Mouse (Mus musculus) midbrain, embryonic 13.5 days (tissue): Measurements from ENCODE around the gene Cebpe. TPM values are rescaled to one million over a fixed set of nuclear protein-coding genes. Genes with fewer than 3 reads are reported as not detected.

Experiments used
- ATAC-seq: fragments of 200-750 bp; cut with Nextera tagmentation; 2 replicates; pipeline ENCODE4 v1.8.0; 2017; ENCODE audit warnings: mild to moderate bottlenecking, moderate TSS enrichment, moderate library complexity
- H3K27ac ChIP-seq: fragments of 300-500 bp; sonication (generic); 2 replicates; pipeline ENCODE4 v1.5.1; 2015; ENCODE audit warnings: inconsistent platforms, mild to moderate bottlenecking, moderate library complexity
- H3K27me3 ChIP-seq: fragments of 300-500 bp; sonication (generic); 2 replicates; pipeline ENCODE4 v1.6.1; 2015; ENCODE audit warnings: mild to moderate bottlenecking, inconsistent platforms
- H3K36me3 ChIP-seq: fragments of 300-500 bp; sonication (generic); 2 replicates; pipeline ENCODE4 v1.6.1; 2015; ENCODE audit warnings: mild to moderate bottlenecking, inconsistent platforms
- H3K4me1 ChIP-seq: fragments of 300-500 bp; sonication (generic); replicated peaks from 2 replicates; pipeline ENCODE4 v1.6.1; 2015; ENCODE audit warnings: inconsistent platforms
- H3K4me2 ChIP-seq: fragments of 300-500 bp; sonication (generic); replicated peaks from 2 replicates; pipeline ENCODE4 v1.6.1; 2015; ENCODE audit warnings: moderate library complexity, mild to moderate bottlenecking, inconsistent platforms
- H3K4me3 ChIP-seq: fragments of 300-500 bp; sonication (generic); replicated peaks from 2 replicates; pipeline ENCODE4 v1.5.1; 2015; ENCODE audit warnings: mild to moderate bottlenecking, inconsistent platforms
- H3K9ac ChIP-seq: fragments of 300-500 bp; sonication (generic); replicated peaks from 2 replicates; pipeline ENCODE4 v1.6.1; 2015; ENCODE audit warnings: mild to moderate bottlenecking, inconsistent platforms
- H3K9me3 ChIP-seq: fragments of 300-500 bp; sonication (generic); 2 replicates; pipeline ENCODE4 v1.6.1; 2016; ENCODE audit warnings: mild to moderate bottlenecking, inconsistent platforms
- WGBS: fragments of 180-500 bp; shearing (Covaris S2); methylation state at CpG from one replicate; pipeline ENCODE4 v1.1.7; 2015; 5-methylcytosine and 5-hydroxymethylcytosine counted together
- polyA plus RNA-seq: library from polyadenylated mRNA; unstranded; fragments of >200 nt; fragmentation: Nextera tagmentation; extraction: Ambion mirVana; gene quantifications from 2 replicates; pipeline ENCODE4 v1.2.1, GENCODE M21; 2015

Gene Cebpe
- not detected in 2 replicates for polyA plus RNA-seq

DNA sequence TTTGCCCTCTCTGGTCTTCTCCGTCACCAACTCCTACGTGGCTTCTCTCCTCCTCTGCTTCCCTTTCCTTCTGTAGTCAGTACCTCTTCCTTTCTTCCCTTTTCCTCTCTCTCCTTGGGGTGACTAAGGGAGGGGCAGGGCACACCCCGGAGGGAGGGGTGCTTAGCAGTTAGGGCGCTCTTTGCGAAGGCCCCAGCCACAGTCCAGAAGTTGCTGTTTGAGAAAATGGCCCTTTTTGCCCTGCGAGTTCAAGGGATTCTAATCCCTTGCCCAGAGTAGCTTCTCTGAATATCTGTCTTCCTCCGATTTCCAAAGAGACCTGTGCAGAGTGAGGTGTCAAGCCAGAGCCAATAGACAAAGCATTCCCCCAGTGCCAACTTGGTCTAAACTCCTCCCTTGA lies at the start of gene Cebpe:
Gene Cebpe, minus strand, starts transcription at position 101 of the 400 bp plus-strand sequence.
- ATAC-seq = no peak
- Histone ChIP-seq H3K4me1 (peaks cover 8% of the 10 kb centered on the region), H3K27me3 (0 out of 2 replicates have a peak, but pooled peaks cover 4% of the 10 kb centered on the region), H3K9me3 (no peaks in the 10 kb centered on the region), H3K9ac (0 out of 2 replicates have a peak within 1 kb of the TSS, but pooled peaks have one; percentile 19), H3K36me3 (no peaks in the 10 kb centered on the region), H3K4me3 (no peak within 1 kb of the TSS), H3K27ac (no peak within 1 kb of the TSS), H3K4me2 (no peak within 1 kb of the TSS)
- 83% methylated on average over 7 of the region's 7 CpGs for WGBS

DNA sequence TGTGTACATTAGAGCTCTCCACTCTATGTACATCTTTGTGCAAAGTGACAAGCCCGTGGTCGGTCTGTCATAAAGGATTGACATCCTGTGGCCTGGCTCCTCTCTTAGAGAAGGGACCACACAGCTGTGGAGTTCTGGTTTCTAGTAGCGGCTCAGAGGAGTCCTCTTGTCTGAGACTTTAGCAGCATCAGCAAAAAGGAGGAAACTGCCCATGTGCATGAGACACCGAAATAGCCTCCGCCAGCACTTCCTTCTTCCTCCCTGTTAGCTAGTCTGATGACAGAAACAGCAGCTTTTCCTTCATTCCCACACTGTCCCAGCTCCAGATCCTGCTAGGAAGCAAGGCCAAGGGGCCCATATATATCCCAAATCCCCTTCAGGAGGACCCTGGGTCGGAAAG lies 44.4 kb upstream of the Cebpe start:
- Histone ChIP-seq H3K27me3 (no peaks in the 10 kb centered on the region), H3K4me2 (no peak overlapping the region), H3K4me1 (peaks cover 21% of the 10 kb centered on the region), H3K9ac (no peak overlapping the region), H3K4me3 (no peak overlapping the region), H3K9me3 (no peaks in the 10 kb centered on the region), H3K36me3 (0 out of 2 replicates have a peak, but pooled peaks cover 3% of the 10 kb centered on the region), H3K27ac (no peak overlapping the region)
- WGBS = 86% methylated on average over 6 of the region's 6 CpGs
- no peak for ATAC-seq

DNA sequence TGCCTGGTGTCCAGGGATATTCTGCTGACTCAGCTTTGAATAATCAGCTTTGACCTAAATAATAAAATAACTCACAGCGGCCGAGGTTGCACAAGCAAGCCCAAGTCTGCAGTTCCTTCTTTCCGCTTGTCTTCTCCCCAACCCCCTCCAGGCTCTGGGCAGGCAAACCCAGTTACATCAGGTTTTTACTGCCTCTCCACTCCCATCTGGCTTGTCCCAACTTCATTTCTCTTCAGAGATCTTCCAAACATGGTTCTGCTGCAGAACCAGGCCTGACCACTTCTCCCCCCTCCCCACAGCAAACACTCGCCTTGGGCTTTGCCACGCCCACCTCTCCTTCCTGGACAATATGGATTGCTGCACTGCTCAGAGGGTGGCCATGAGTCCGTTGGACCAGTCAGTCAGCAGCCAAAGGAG lies 42.6 kb upstream of the Cebpe start:
- Histone ChIP-seq H3K27me3 (no peaks in the 10 kb centered on the region), H3K36me3 (0 out of 2 replicates have a peak, but pooled peaks cover 3% of the 10 kb centered on the region), H3K9me3 (no peaks in the 10 kb centered on the region), H3K4me3 (no peak overlapping the region), H3K4me1 (peaks cover 21% of the 10 kb centered on the region), H3K27ac (no peak overlapping the region), H3K9ac (no peak overlapping the region), H3K4me2 (0 out of 2 replicates have a peak overlapping the region, but pooled peaks have one; percentile 9)
- ATAC-seq = peak; percentile 58
- 27% methylated on average over 6 of the region's 6 CpGs for WGBS

DNA sequence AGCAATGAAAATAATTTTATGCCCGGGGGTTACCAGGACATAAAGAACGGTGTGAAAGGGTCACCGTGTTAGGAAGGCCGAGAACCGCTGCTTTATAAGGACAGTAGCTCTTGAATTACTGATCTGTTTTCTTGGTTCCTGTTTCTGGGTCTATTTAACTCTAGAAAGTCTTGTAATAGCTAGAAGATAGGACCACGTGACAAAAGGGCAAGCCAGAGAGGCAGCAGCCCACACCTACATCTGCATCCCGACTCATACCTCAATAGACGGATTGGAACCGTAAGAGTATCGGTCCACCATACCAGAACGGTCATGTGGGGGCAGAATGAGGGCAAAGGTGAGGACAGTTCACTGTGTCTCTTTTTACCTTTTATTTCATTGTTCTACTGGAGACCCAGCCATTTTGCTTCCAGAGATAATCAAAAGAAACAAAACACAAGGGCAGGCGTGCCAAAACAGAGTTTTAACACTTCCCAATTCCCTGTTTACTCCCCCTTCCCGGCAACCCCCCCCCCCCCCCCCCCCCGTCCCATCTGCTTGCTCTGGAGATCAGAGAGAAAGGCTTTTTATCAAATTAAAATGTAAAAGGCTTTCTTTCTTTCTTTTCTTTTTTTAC lies 42.1 kb upstream of the Cebpe start:
- Histone ChIP-seq H3K36me3 (0 out of 2 replicates have a peak, but pooled peaks cover 3% of the 10 kb centered on the region), H3K4me3 (no peak overlapping the region), H3K9me3 (no peaks in the 10 kb centered on the region), H3K4me1 (peaks cover 21% of the 10 kb centered on the region), H3K27me3 (no peaks in the 10 kb centered on the region), H3K4me2 (no peak overlapping the region), H3K9ac (no peak overlapping the region), H3K27ac (0 out of 2 replicates have a peak overlapping the region, but pooled peaks have one; percentile 9)
- ATAC-seq = no peak
- WGBS = 64% methylated on average over 14 of the region's 14 CpGs

DNA sequence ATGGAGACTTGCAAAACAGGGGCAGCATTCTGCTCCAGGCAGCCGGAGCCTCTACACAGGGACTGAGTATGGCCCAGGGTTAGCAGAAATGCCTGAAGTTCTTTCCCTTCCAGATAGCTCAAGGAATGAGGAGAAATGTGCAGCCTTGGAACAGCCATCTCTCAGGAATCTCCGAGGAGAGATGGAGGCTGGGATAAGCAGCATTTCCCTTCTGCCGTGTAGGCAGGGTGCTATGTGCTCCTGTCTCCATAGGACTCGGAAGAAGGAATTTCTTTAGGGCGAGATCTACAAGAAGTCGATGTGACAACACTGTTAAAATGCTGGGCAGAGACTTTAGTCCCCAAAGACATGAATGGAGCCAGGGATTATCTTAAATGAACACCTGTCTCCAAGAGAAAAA lies 41.0 kb upstream of the Cebpe start:
- H3K36me3 ChIP-seq = 0 out of 2 replicates have a peak, but pooled peaks cover 3% of the 10 kb centered on the region
- ATAC-seq = no peak
- no peaks in the 10 kb centered on the region for H3K27me3 ChIP-seq
- H3K4me1 ChIP-seq = peaks cover 21% of the 10 kb centered on the region
- no peak overlapping the region for H3K9ac ChIP-seq
- H3K4me3 ChIP-seq = no peak overlapping the region
- no peak overlapping the region for H3K4me2 ChIP-seq
- H3K9me3 ChIP-seq = no peaks in the 10 kb centered on the region
- 81% methylated on average over 6 of the region's 6 CpGs for WGBS
- H3K27ac ChIP-seq = no peak overlapping the region

DNA sequence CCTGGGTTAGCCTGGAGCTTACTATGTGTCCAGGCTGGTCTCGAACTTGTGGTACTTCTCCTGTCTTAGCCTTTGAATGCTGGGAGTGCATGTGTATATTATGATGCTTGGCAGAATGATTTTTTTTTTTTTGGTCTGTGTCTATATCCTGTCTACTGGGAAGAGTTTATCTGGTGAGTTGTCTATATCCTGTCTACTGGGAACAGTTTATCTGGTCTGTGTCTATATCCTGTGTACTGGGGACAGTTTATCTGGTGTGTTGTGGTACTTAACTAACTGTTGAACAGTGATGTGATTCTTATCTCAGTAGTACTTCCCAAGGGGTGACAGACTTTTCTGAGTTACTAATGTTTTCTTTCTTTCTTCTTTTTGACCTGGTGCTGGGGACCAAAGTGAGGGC lies 39.8 kb upstream of the Cebpe start:
- no peak overlapping the region for H3K27ac ChIP-seq
- H3K9ac ChIP-seq = no peak overlapping the region
- WGBS = 81% methylated on average over 1 of the region's 1 CpGs
- H3K9me3 ChIP-seq = no peaks in the 10 kb centered on the region
- no peak for ATAC-seq
- no peak overlapping the region for H3K4me3 ChIP-seq
- H3K27me3 ChIP-seq = no peaks in the 10 kb centered on the region
- no peak overlapping the region for H3K4me2 ChIP-seq
- H3K4me1 ChIP-seq = peaks cover 21% of the 10 kb centered on the region
- H3K36me3 ChIP-seq = 0 out of 2 replicates have a peak, but pooled peaks cover 3% of the 10 kb centered on the region

DNA sequence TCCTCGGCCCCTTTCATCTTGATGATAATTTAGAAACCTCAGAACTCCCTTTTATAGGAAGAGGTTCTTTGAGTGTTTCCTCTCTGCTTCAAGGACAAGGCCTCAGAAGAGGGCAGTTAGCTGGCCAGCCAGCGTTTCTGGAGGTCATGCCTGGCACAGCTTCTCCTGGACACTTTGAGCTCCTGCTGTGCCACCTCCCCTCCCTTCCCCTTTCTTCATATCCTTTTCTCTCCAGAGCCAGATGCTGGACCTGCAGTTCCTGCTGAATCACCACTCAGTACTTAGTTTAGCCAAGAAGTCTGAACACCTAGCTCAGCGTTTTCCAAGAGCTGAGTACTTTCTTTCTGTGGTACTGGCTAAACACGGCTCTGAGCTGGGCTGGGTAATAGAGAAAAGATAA lies 37.3 kb upstream of the Cebpe start:
- H3K9me3 ChIP-seq = no peaks in the 10 kb centered on the region
- H3K27ac ChIP-seq = no peak overlapping the region
- 74% methylated on average over 4 of the region's 4 CpGs for WGBS
- no peak overlapping the region for H3K4me2 ChIP-seq
- peaks cover 13% of the 10 kb centered on the region for H3K4me1 ChIP-seq
- H3K36me3 ChIP-seq = no peaks in the 10 kb centered on the region
- no peaks in the 10 kb centered on the region for H3K27me3 ChIP-seq
- ATAC-seq = no peak
- no peak overlapping the region for H3K9ac ChIP-seq
- no peak overlapping the region for H3K4me3 ChIP-seq

DNA sequence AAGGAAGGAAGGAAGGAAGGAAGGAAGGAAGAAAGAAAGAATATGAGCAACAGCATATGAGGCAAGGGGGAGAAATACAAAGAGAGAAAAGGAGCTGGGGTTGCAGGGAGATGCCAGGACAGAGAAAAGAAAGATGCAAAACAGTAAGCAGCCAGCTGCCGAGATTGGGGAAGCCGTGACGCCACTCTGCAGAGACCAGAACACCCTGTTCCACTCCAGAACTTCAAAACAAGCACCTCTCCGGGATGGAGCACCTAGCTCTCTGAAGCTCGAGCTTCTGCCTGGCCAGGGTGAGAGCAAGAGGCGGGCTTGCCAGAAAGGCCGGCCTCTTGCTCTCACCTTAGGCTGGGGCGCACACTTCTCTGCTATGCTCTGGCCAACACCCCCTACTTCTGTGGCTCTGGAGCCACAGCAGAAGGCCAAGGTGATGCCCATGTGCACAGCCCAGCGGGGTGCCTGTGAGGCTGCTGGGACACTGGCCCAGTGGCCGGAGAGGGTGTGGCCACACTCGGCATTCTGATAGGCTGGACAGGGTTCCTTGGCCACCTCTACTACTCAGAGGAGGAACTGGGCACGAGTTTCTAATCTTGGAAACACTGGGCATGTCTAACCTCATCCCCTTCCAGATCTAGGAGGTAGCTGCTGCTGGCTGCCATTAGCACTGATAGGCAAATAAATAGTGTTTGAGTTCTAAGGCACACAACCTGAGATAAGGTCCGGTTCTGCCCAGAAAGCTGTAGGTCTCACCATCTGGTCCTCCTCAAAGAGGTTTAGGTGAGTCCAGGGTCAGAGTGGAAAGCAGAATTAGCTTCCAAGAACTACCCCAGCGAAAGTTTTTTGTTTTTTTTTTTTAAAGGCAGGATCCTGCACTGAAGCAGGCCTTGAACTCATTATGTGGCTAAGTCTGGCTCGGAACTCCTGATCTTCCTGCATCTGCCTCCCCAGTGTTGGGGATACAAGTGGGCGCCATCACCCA lies 36.3 kb upstream of the Cebpe start:
- H3K9me3 ChIP-seq = no peaks in the 10 kb centered on the region
- ATAC-seq = no peak
- H3K4me2 ChIP-seq = no peak overlapping the region
- no peaks in the 10 kb centered on the region for H3K27me3 ChIP-seq
- 85% methylated on average over 16 of the region's 16 CpGs for WGBS
- peaks cover 3% of the 10 kb centered on the region; the same call in 1 of the 2 replicates for H3K4me1 ChIP-seq
- H3K4me3 ChIP-seq = no peak overlapping the region
- no peaks in the 10 kb centered on the region for H3K36me3 ChIP-seq
- no peak overlapping the region for H3K9ac ChIP-seq
- H3K27ac ChIP-seq = no peak overlapping the region

DNA sequence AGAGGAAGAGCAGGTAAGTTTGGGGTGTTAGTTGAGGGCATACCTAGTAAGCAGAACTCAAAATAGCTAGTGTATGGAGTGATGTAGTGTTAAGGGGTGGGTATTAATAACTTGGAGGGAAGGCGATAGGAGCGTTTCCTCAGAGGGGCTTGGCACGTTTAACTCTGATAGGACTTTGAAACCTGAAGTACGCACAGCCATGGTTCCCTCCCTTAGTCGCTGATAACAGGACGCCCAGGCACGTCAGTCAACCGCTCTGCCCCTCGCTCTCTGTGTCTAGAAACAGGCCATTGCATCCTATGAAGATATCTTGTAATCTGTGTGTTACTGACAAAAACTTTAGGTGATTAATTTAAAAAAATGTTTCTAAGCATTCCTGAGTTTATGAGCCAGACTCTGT lies 34.1 kb upstream of the Cebpe start:
- Histone ChIP-seq H3K4me3 (no peak overlapping the region), H3K27me3 (no peaks in the 10 kb centered on the region), H3K27ac (no peak overlapping the region), H3K9me3 (no peaks in the 10 kb centered on the region), H3K36me3 (no peaks in the 10 kb centered on the region), H3K9ac (no peak overlapping the region), H3K4me2 (no peak overlapping the region), H3K4me1 (no peaks in the 10 kb centered on the region)
- ATAC-seq = no peak
- 94% methylated on average over 9 of the region's 9 CpGs for WGBS

DNA sequence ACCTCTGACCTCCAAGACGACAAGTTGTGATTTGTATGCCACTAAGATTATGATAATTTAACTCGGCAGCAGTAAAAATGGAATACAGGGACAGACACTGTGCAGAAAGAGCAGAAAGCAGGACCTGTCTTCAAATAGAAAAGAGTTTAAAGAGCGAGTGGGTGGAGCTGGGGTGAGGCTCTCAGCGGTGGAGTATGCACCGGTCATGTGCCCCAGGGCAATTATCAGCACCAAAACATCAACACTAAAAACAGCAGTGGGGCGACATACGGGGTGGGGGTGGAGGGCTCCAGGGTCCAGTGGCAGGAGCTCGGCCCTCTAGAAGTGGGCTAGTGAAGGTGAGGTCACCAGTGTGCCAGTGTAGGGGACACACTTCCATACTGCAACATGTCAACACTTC lies 32.5 kb upstream of the Cebpe start:
- WGBS = 78% methylated on average over 8 of the region's 8 CpGs
- Histone ChIP-seq H3K36me3 (no peaks in the 10 kb centered on the region), H3K4me2 (no peak overlapping the region), H3K27me3 (no peaks in the 10 kb centered on the region), H3K9me3 (no peaks in the 10 kb centered on the region), H3K4me1 (no peaks in the 10 kb centered on the region), H3K27ac (no peak overlapping the region), H3K4me3 (no peak overlapping the region), H3K9ac (no peak overlapping the region)
- ATAC-seq = no peak

DNA sequence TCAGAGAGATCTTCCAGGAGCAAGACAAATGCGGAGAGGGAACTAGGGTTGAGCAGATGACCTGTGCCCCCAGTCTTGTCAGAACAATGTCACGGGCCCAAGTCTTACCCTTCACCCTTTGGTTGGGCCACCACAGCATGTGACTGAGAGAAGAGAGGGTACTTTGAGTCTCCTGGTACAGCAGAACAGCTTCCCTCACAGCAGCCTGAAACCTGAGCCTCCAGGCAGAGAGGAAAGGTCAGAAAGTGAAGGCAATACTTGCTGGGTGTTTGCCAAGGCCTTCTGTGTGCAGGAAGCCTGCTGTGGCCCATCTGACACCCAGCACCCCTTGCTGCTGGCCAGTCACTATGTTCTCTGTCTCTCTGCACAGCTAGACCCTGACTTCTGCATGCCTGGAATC lies 30.4 kb upstream of the Cebpe start:
- Histone ChIP-seq H3K9me3 (no peaks in the 10 kb centered on the region), H3K36me3 (no peaks in the 10 kb centered on the region), H3K27ac (no peak overlapping the region), H3K27me3 (no peaks in the 10 kb centered on the region), H3K9ac (no peak overlapping the region), H3K4me3 (no peak overlapping the region), H3K4me1 (peaks cover 6% of the 10 kb centered on the region), H3K4me2 (no peak overlapping the region)
- no peak for ATAC-seq
- 80% methylated on average over 2 of the region's 2 CpGs for WGBS

DNA sequence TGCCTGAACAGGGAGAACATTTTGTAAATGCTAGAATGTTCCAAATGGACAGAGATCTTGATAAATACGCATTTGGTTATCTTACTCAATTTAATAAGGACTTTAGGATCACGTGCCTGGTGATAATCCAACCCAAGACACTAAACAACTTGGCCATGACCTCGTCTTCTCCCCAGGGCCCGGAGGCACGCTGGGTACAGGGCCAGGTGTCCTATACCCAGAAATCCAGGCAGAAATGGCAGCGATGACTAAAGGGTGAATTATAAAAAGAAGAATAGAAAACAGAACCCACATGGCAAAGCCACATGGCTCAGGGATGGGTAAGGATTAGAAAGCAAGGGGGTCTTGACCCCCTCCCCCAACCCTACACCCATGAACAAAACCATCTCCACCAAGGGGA lies 29.7 kb upstream of the Cebpe start:
- no peaks in the 10 kb centered on the region for H3K36me3 ChIP-seq
- no peaks in the 10 kb centered on the region for H3K27me3 ChIP-seq
- no peak for ATAC-seq
- no peak overlapping the region for H3K27ac ChIP-seq
- no peak overlapping the region for H3K4me2 ChIP-seq
- H3K9ac ChIP-seq = no peak overlapping the region
- no peaks in the 10 kb centered on the region for H3K9me3 ChIP-seq
- no peak overlapping the region for H3K4me3 ChIP-seq
- H3K4me1 ChIP-seq = peaks cover 12% of the 10 kb centered on the region
- 86% methylated on average over 6 of the region's 6 CpGs for WGBS
